16 mouse cellular contexts compared by ENCODE assay signal in the genomic region with DNA sequence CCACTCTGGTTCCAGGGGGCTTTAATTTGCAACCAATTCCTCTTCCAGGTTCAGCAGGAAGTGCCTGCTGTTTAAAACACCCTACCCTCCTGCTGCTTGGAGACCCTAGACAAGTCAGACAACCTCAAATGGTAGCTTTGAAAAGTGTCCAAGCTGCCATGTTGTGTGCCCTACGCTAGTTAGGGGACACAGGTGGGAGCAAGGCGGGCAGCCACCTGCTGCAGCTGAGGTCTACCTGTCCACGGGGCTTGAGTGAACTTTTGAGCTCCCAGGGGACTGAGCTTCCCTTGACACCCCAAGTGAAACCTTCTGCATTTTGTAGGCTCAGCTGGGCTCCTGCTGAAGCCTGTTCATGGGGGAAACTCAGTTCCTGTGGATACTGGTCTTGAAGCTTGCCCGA. TPM values are rescaled to one million over a fixed set of nuclear protein-coding genes. Genes with fewer than 3 reads are reported as not detected.
DNase-seq lines count a peak whose midpoint lies in the region; ATAC-seq and TF ChIP-seq lines count a peak whose summit lies in the region.
"Had no signal": no experiment of that assay in that cellular context is flagged by ENCODE, and none has a peak within 500 bp of the region (broad histone marks: within the 10 kb centered on the region; RNA-seq: fewer than 3 reads in every experiment).

No protein-coding gene starts in this region.

- H3K4me2 ChIP-seq in hindbrain, embryonic 14.5 days (replicated peaks): no peak overlapping the region
- no peak overlapping the region for H3K4me2 ChIP-seq in lung, embryonic 16.5 days (ENCODE audit: low read depth, low read length)
- H3K4me2 ChIP-seq in myocyte (ENCODE audit: low read depth): peak overlapping the region; percentile 83
- H3K4me2 ChIP-seq in intestine, embryonic 16.5 days (ENCODE audit: low read depth, low read length): no peak overlapping the region
- H3K4me2 ChIP-seq: midbrain, embryonic 12.5 days had no signal

- 0 out of 2 replicates have a peak, but pooled peaks cover 8% of the 10 kb centered on the region for H3K36me3 ChIP-seq in hindbrain, embryonic 10.5 days
- H3K36me3 ChIP-seq in hindbrain, embryonic 14.5 days (replicated peaks; ENCODE audit: control insufficient read depth, insufficient read depth): no peaks in the 10 kb centered on the region
- peaks cover 2% of the 10 kb centered on the region; the same call in 1 of the 2 replicates for H3K36me3 ChIP-seq in lung, embryonic 16.5 days (ENCODE audit: control insufficient read depth, insufficient read depth, low read length)
- H3K36me3 ChIP-seq in myocyte (ENCODE audit: control insufficient read depth, insufficient read depth): peaks cover 5% of the 10 kb centered on the region
- H3K36me3 ChIP-seq in intestine, embryonic 16.5 days (ENCODE audit: control insufficient read depth, insufficient read depth, low read length): 0 out of 2 replicates have a peak, but pooled peaks cover 3% of the 10 kb centered on the region
- H3K36me3 ChIP-seq: midbrain, embryonic 12.5 days had no signal

- H3K27me3 ChIP-seq in hindbrain, embryonic 10.5 days (ENCODE audit: insufficient read depth, poor library complexity, severe bottlenecking): no peaks in the 10 kb centered on the region
- H3K27me3 ChIP-seq in hindbrain, embryonic 14.5 days (ENCODE audit: control insufficient read depth, insufficient read depth, low read length): no peaks in the 10 kb centered on the region
- H3K27me3 ChIP-seq in lung, embryonic 16.5 days (ENCODE audit: control insufficient read depth, insufficient read depth, low read depth, low read length): no peaks in the 10 kb centered on the region
- no peaks in the 10 kb centered on the region for H3K27me3 ChIP-seq in myocyte (ENCODE audit: control insufficient read depth, insufficient read depth, insufficient read length)
- no peaks in the 10 kb centered on the region for H3K27me3 ChIP-seq in intestine, embryonic 16.5 days (replicated peaks; ENCODE audit: control insufficient read depth, insufficient read depth, low read length)
- H3K27me3 ChIP-seq: midbrain, embryonic 12.5 days; Patski had no signal

- WGBS in hindbrain, embryonic 10.5 days: 90% methylated on average over 4 of the region's 4 CpGs
- WGBS in hindbrain, embryonic 14.5 days: 91% methylated on average over 4 of the region's 4 CpGs
- WGBS in lung, embryonic 16.5 days: 90% methylated on average over 4 of the region's 4 CpGs
- WGBS in intestine, embryonic 16.5 days: 92% methylated on average over 4 of the region's 4 CpGs

- intact Hi-C loops in heart, postnatal 10 days (cut with DNase I): no loop called here

- no peak overlapping the region for H3K9ac ChIP-seq in hindbrain, embryonic 14.5 days
- no peak overlapping the region for H3K9ac ChIP-seq in lung, embryonic 16.5 days (ENCODE audit: low read length)
- no peak overlapping the region for H3K9ac ChIP-seq in intestine, embryonic 16.5 days (ENCODE audit: low read depth, low read length)
- H3K9ac ChIP-seq: midbrain, embryonic 12.5 days had no signal

- H3K27ac ChIP-seq in hindbrain, embryonic 10.5 days: peak overlapping the region; percentile 79
- no peak overlapping the region for H3K27ac ChIP-seq in hindbrain, embryonic 14.5 days
- H3K27ac ChIP-seq in lung, embryonic 16.5 days (ENCODE audit: low read length): peak overlapping the region; percentile 88; the same call in 1 of the 2 replicates
- no peak overlapping the region for H3K27ac ChIP-seq in intestine, embryonic 16.5 days (ENCODE audit: low read length)

- ATAC-seq in hindbrain, embryonic 14.5 days (ENCODE audit: low FRiP score): no peak
- ATAC-seq in lung, embryonic 16.5 days (ENCODE audit: low read depth): no peak
- ATAC-seq in intestine, embryonic 16.5 days: no peak
- ATAC-seq: activated CD4-positive, CD25-positive, alpha-beta regulatory T cell, adult 4 months; Patski had no signal

- H3K9me3 ChIP-seq in hindbrain, embryonic 10.5 days: peaks cover 8% of the 10 kb centered on the region; the same call in 1 of the 2 replicates
- no peaks in the 10 kb centered on the region for H3K9me3 ChIP-seq in hindbrain, embryonic 14.5 days (ENCODE audit: control insufficient read depth, low read length)
- 0 out of 2 replicates have a peak, but pooled peaks cover 3% of the 10 kb centered on the region for H3K9me3 ChIP-seq in lung, embryonic 16.5 days (ENCODE audit: control insufficient read depth, low read length)
- no peaks in the 10 kb centered on the region for H3K9me3 ChIP-seq in intestine, embryonic 16.5 days (ENCODE audit: control insufficient read depth, low read length)
- H3K9me3 ChIP-seq: midbrain, embryonic 12.5 days had no signal

- H3K79me2 ChIP-seq in myocyte (ENCODE audit: control insufficient read depth, insufficient read depth): peaks cover 54% of the 10 kb centered on the region

- TF ChIP-seq POLR2A in myocyte (IDR thresholded peaks at IDR 0.05; ENCODE audit: insufficient read length, low read depth): no peak

- H3K4me3 ChIP-seq in hindbrain, embryonic 10.5 days: no peak overlapping the region
- H3K4me3 ChIP-seq in hindbrain, embryonic 14.5 days (replicated peaks; ENCODE audit: low read length): no peak overlapping the region
- H3K4me3 ChIP-seq in lung, embryonic 16.5 days (ENCODE audit: low read length): no peak overlapping the region
- no peak overlapping the region for H3K4me3 ChIP-seq in myocyte
- H3K4me3 ChIP-seq in intestine, embryonic 16.5 days (ENCODE audit: low read length): no peak overlapping the region
- H3K4me3 ChIP-seq: erythroblast, embryonic 14.5 days; midbrain, embryonic 12.5 days had no signal

- no peak overlapping the region for H3ac ChIP-seq in myocyte (ENCODE audit: control insufficient read depth, insufficient read length)

- peak; percentile 91 for DNase-seq in heart, adult 11 months
- no peak for DNase-seq in heart, postnatal 10 days
- no peak for DNase-seq in hindbrain, embryonic 10.5 days (ENCODE audit: low spot score)
- no peak for DNase-seq in hindbrain, embryonic 14.5 days (ENCODE audit: low spot score)
- no peak for DNase-seq in lung, postnatal 10 days
- DNase-seq: adrenal gland, postnatal 14 days; cerebellum, adult 11-12 months; cerebellum, postnatal 25 days; thymus, postnatal 4 days had no signal

- H3K4me1 ChIP-seq in hindbrain, embryonic 10.5 days (replicated peaks): peaks cover 82% of the 10 kb centered on the region
- peaks cover 47% of the 10 kb centered on the region for H3K4me1 ChIP-seq in hindbrain, embryonic 14.5 days (replicated peaks; ENCODE audit: control insufficient read depth, insufficient read depth, low read length)
- peaks cover 62% of the 10 kb centered on the region for H3K4me1 ChIP-seq in lung, embryonic 16.5 days (replicated peaks; ENCODE audit: control insufficient read depth, insufficient read depth, low read length)
- H3K4me1 ChIP-seq in intestine, embryonic 16.5 days (ENCODE audit: control insufficient read depth, insufficient read depth, low read length): peaks cover 54% of the 10 kb centered on the region

TF ChIP-seq in myocyte, 11 proteins besides CTCF, POLR2A, EP300 and RAD21:
- TF ChIP-seq MYOG (IDR thresholded peaks at IDR 0.05; ENCODE audit: control insufficient read depth in 1 of 3, insufficient read depth in 1 of 3, insufficient read length in 2 of 3, low read depth in 2 of 3) (no peak), TCF3 (IDR thresholded peaks at IDR 0.05; ENCODE audit: insufficient read length, low read depth) (no peak), MYOD1 (IDR thresholded peaks at IDR 0.05; ENCODE audit: control insufficient read depth in 1 of 3, insufficient read length in 2 of 3, low read depth in 2 of 3) (no peak), E2F4 (IDR thresholded peaks at IDR 0.05; ENCODE audit: insufficient read depth) (no peak), REST (IDR thresholded peaks at IDR 0.05; ENCODE audit: insufficient read depth, insufficient read length) (no peak), POLR2AphosphoS2 (IDR thresholded peaks at IDR 0.05; ENCODE audit: insufficient read length, low read depth) (no peak), SRF (IDR thresholded peaks at IDR 0.05; ENCODE audit: control insufficient read depth, insufficient read length, low read depth) (no peak), USF1 (IDR thresholded peaks at IDR 0.05; ENCODE audit: low read depth) (no peak), CEBPB (IDR thresholded peaks at IDR 0.05; ENCODE audit: insufficient read depth, poor library complexity, severe bottlenecking) (no peak), MAX (IDR thresholded peaks at IDR 0.05; ENCODE audit: low read depth) (no peak), TCF12 (IDR thresholded peaks at IDR 0.05; ENCODE audit: insufficient read depth, poor library complexity, severe bottlenecking) (no peak)

RNA-seq across cellular contexts. Expression of gene Shb, which starts 58.1 kb away (rescaled TPM):
- 10 to 100 TPM; 67.9 to 71.6 TPM for total RNA-seq in heart, postnatal 10 days (2021)
- polyA plus RNA-seq in hindbrain, embryonic 10.5 days (2016; fragmentation: Nextera tagmentation; extraction: Ambion mirVana): 3.2 and 3.7 TPM in 2 replicates
- polyA plus RNA-seq in hindbrain, embryonic 14.5 days (2014; fragmentation: Nextera tagmentation; extraction: Ambion mirVana): 8.7 and 9.9 TPM in 2 replicates
- polyA plus RNA-seq in lung, embryonic 16.5 days (2015; fragmentation: Nextera tagmentation; extraction: Ambion mirVana): 12.4 and 16.1 TPM in 2 replicates
- polyA plus RNA-seq in myocyte (2012; fragmentation: generic; extraction: Trizol): 46.3 TPM
- 1.5 and 2.7 TPM in 2 replicates for polyA plus RNA-seq in intestine, embryonic 16.5 days (2015; fragmentation: Nextera tagmentation; extraction: Ambion mirVana)
- polyA plus RNA-seq: activated CD4-positive, CD25-positive, alpha-beta regulatory T cell, adult 4 months had no signal

Comparison
In these comparisons a context has a peak if more than half of its experiments do, and no peak if none do; other contexts are left out.
1. H3K27ac ChIP-seq: peak in hindbrain, embryonic 10.5 days (single experiment) and lung, embryonic 16.5 days (single experiment); none in hindbrain, embryonic 14.5 days (single experiment) and intestine, embryonic 16.5 days (single experiment).